ENCODE assay signal across 18 mouse cellular contexts in genomic region chr17:28591476-28591875, GRCm38 (mm10). TPM values are rescaled to one million over a fixed set of nuclear protein-coding genes. Genes with fewer than 3 reads are reported as not detected.
DNase-seq lines count a peak whose midpoint lies in the region; ATAC-seq and TF ChIP-seq lines count a peak whose summit lies in the region.
"Had no signal": no experiment of that assay in that cellular context is flagged by ENCODE, and none has a peak within 500 bp of the region (broad histone marks: within the 10 kb centered on the region; RNA-seq: fewer than 3 reads in every experiment).

No protein-coding gene starts in this region.

- in situ Hi-C loops in ES-E14 (cut with MboI; ENCODE audit: low sequenced_read_pairs in 2 of 2, unreplicated experiment in 2 of 2) = no loop called here

- DNase-seq in heart, adult 18-20 months = peak; percentile 71 to 80
- no peak for DNase-seq in ES-E14 (ENCODE audit: low read depth, low spot score)
- peak; percentile 49 to 61 for DNase-seq in heart, postnatal 36 days
- no peak for DNase-seq in forebrain, postnatal 0 days
- DNase-seq in midbrain, embryonic 11.5 days (ENCODE audit: low spot score, missing footprints) = no peak
- DNase-seq: left cerebral cortex, postnatal 4 days had no signal

- no peak overlapping the region for H3K4me3 ChIP-seq in heart, embryonic 11.5 days (ENCODE audit: low read depth, low read length)
- no peak overlapping the region for H3K4me3 ChIP-seq in ES-E14 (ENCODE audit: insufficient read depth in 1 of 2, low read depth in 1 of 2, low read length in 2 of 2, poor library complexity in 1 of 2, severe bottlenecking in 1 of 2)
- H3K4me3 ChIP-seq in forebrain, postnatal 0 days (ENCODE audit: low read depth, low read length) = no peak overlapping the region
- no peak overlapping the region for H3K4me3 ChIP-seq in hindbrain, embryonic 12.5 days
- no peak overlapping the region for H3K4me3 ChIP-seq in midbrain, embryonic 11.5 days (ENCODE audit: low read depth, low read length)
- H3K4me3 ChIP-seq: kidney, embryonic 15.5 days had no signal

- H3K27me3 ChIP-seq in heart, embryonic 11.5 days (ENCODE audit: control insufficient read depth, insufficient read depth, low read length) = no peaks in the 10 kb centered on the region
- no peaks in the 10 kb centered on the region for H3K27me3 ChIP-seq in forebrain, postnatal 0 days (ENCODE audit: insufficient read depth, low read length)
- no peaks in the 10 kb centered on the region for H3K27me3 ChIP-seq in hindbrain, embryonic 12.5 days
- no peaks in the 10 kb centered on the region for H3K27me3 ChIP-seq in midbrain, embryonic 11.5 days (ENCODE audit: control insufficient read depth, insufficient read depth, low read length)
- H3K27me3 ChIP-seq: kidney, embryonic 15.5 days; megakaryocyte, embryonic 14.5 days had no signal

- no peak for TF ChIP-seq CTCF in forebrain, postnatal 0 days (IDR thresholded peaks at IDR 0.05; ENCODE audit: low read depth)

- no peaks in the 10 kb centered on the region for H3K9me3 ChIP-seq in heart, embryonic 11.5 days (replicated peaks; ENCODE audit: control insufficient read depth, low read length)
- no peaks in the 10 kb centered on the region for H3K9me3 ChIP-seq in ES-E14 (ENCODE audit: control insufficient read depth, insufficient read depth, low read depth, low read length)
- H3K9me3 ChIP-seq in forebrain, postnatal 0 days (ENCODE audit: low read length) = no peaks in the 10 kb centered on the region
- H3K9me3 ChIP-seq in hindbrain, embryonic 12.5 days (replicated peaks) = no peaks in the 10 kb centered on the region
- H3K9me3 ChIP-seq in midbrain, embryonic 11.5 days (ENCODE audit: control insufficient read depth, low read length) = no peaks in the 10 kb centered on the region
- H3K9me3 ChIP-seq: kidney, embryonic 15.5 days; megakaryocyte, embryonic 14.5 days had no signal

- no peaks in the 10 kb centered on the region for H3K4me1 ChIP-seq in heart, embryonic 11.5 days (ENCODE audit: control insufficient read depth, insufficient read depth, low read length)
- H3K4me1 ChIP-seq in ES-E14 (ENCODE audit: control insufficient read depth in 2 of 2, insufficient read depth in 2 of 2, low read length in 2 of 2, poor library complexity in 1 of 2) = peaks cover 21 to 41% of the 10 kb centered on the region in 2 experiments
- no peaks in the 10 kb centered on the region for H3K4me1 ChIP-seq in forebrain, postnatal 0 days (ENCODE audit: insufficient read depth)
- no peaks in the 10 kb centered on the region for H3K4me1 ChIP-seq in hindbrain, embryonic 12.5 days
- H3K4me1 ChIP-seq in midbrain, embryonic 11.5 days (ENCODE audit: control insufficient read depth, insufficient read depth, low read length) = no peaks in the 10 kb centered on the region
- H3K4me1 ChIP-seq: kidney, embryonic 15.5 days had no signal

- peaks cover 20% of the 10 kb centered on the region for H3K36me3 ChIP-seq in heart, embryonic 11.5 days (ENCODE audit: control insufficient read depth, insufficient read depth, low read length)
- peaks cover 56% of the 10 kb centered on the region for H3K36me3 ChIP-seq in ES-E14 (ENCODE audit: control insufficient read depth, insufficient read depth, low read length, poor library complexity, severe bottlenecking)
- H3K36me3 ChIP-seq in forebrain, postnatal 0 days (ENCODE audit: insufficient read depth) = peaks cover 76% of the 10 kb centered on the region
- peaks cover 81% of the 10 kb centered on the region for H3K36me3 ChIP-seq in hindbrain, embryonic 12.5 days
- peaks cover 39% of the 10 kb centered on the region for H3K36me3 ChIP-seq in midbrain, embryonic 11.5 days (ENCODE audit: control insufficient read depth, insufficient read depth, low read length)

- WGBS in heart, embryonic 11.5 days (ENCODE audit: insufficient replicate concordance) = 63% methylated on average over 5 of the region's 5 CpGs
- 93% methylated on average over 5 of the region's 5 CpGs for WGBS in forebrain, postnatal 0 days
- WGBS in hindbrain, embryonic 12.5 days = 92% methylated on average over 5 of the region's 5 CpGs
- 93% methylated on average over 5 of the region's 5 CpGs for WGBS in midbrain, embryonic 11.5 days

- ATAC-seq in heart, embryonic 11.5 days (replicated peaks; ENCODE audit: insufficient number of reproducible peaks, low FRiP score, low TSS enrichment) = no peak
- ATAC-seq in erythroid progenitor cell, adult 5-6 weeks (replicated peaks; ENCODE audit: low FRiP score, poor library complexity, severe bottlenecking) = peak; percentile 70
- no peak for ATAC-seq in forebrain, postnatal 0 days
- no peak for ATAC-seq in hindbrain, embryonic 12.5 days (ENCODE audit: low FRiP score)
- ATAC-seq in midbrain, embryonic 11.5 days (ENCODE audit: low FRiP score) = no peak
- ATAC-seq: inflammation-experienced regulatory T-cells, adult 6 months had no signal

- no peak overlapping the region for H3K9ac ChIP-seq in heart, embryonic 11.5 days (ENCODE audit: low read depth, low read length)
- no peak overlapping the region for H3K9ac ChIP-seq in ES-E14 (ENCODE audit: insufficient read depth, low read depth, low read length, poor library complexity, severe bottlenecking)
- H3K9ac ChIP-seq in forebrain, postnatal 0 days = no peak overlapping the region
- H3K9ac ChIP-seq in hindbrain, embryonic 12.5 days = no peak overlapping the region
- H3K9ac ChIP-seq in midbrain, embryonic 11.5 days (ENCODE audit: low read length) = no peak overlapping the region
- H3K9ac ChIP-seq: kidney, embryonic 15.5 days had no signal

- intact Hi-C loops in heart, postnatal 36 days (cut with DNase I) = no loop called here

- H3K27ac ChIP-seq in heart, embryonic 11.5 days (ENCODE audit: low read depth, low read length) = no peak overlapping the region
- H3K27ac ChIP-seq in ES-E14 (ENCODE audit: insufficient read depth, low read depth, low read length, poor library complexity, severe bottlenecking) = peak overlapping the region; percentile 14; the same call in 1 of the 2 replicates
- H3K27ac ChIP-seq in forebrain, postnatal 0 days (ENCODE audit: low read depth, low read length) = no peak overlapping the region
- no peak overlapping the region for H3K27ac ChIP-seq in hindbrain, embryonic 12.5 days
- H3K27ac ChIP-seq in midbrain, embryonic 11.5 days (ENCODE audit: low read depth, low read length) = no peak overlapping the region
- H3K27ac ChIP-seq: kidney, embryonic 15.5 days; stomach, postnatal 0 days had no signal

- H3K4me2 ChIP-seq in heart, embryonic 11.5 days = no peak overlapping the region
- no peak overlapping the region for H3K4me2 ChIP-seq in forebrain, postnatal 0 days (ENCODE audit: low read depth)
- H3K4me2 ChIP-seq in hindbrain, embryonic 12.5 days (replicated peaks) = no peak overlapping the region
- no peak overlapping the region for H3K4me2 ChIP-seq in midbrain, embryonic 11.5 days
- H3K4me2 ChIP-seq: kidney, embryonic 15.5 days had no signal

RNA-seq across cellular contexts. Expression of gene Lhfpl5, which starts 16.0 kb away (rescaled TPM):
- total RNA-seq in heart, adult 18-20 months (2021) = not detected
- polyA plus RNA-seq in heart, embryonic 11.5 days (2014; fragmentation: Nextera tagmentation; extraction: Ambion mirVana) = 0.14 TPM in 1 of 2 replicates, not detected in the other
- total RNA-seq in ES-E14 (2012; rRNA removed) = 0.76 and 1.7 TPM in 2 replicates
- not detected in 2 replicates for total RNA-seq in erythroid progenitor cell, adult 5-6 weeks (2015; ENCODE audit: low replicate concordance)
- total RNA-seq in erythroid progenitor cell, adult 5-6 weeks (2017; ENCODE audit: low replicate concordance) = not detected in 2 replicates
- not detected for total RNA-seq in heart, postnatal 36 days (2021)
- 10.6 and 11.9 TPM in 2 replicates for total RNA-seq in forebrain, postnatal 0 days (2014; rRNA removed)
- polyA plus RNA-seq in forebrain, postnatal 0 days (2015; fragmentation: Nextera tagmentation; extraction: Ambion mirVana) = 11.4 and 13.2 TPM in 2 replicates
- polyA plus RNA-seq in hindbrain, embryonic 12.5 days (2016; fragmentation: Nextera tagmentation; extraction: Ambion mirVana) = 2.0 and 3.4 TPM in 2 replicates
- polyA plus RNA-seq in midbrain, embryonic 11.5 days (2014; fragmentation: Nextera tagmentation; extraction: Ambion mirVana) = 1.4 and 2.0 TPM in 2 replicates
- total RNA-seq: gastrocnemius, postnatal 4 days; neutrophil, adult 5-6 weeks had no signal

RNA-seq across cellular contexts. Expression of gene Clps, which starts 30.9 kb away (rescaled TPM):
- total RNA-seq in heart, adult 18-20 months (2021) = not detected
- polyA plus RNA-seq in heart, embryonic 11.5 days (2014; fragmentation: Nextera tagmentation; extraction: Ambion mirVana) = 0.73 TPM in 1 of 2 replicates, not detected in the other
- total RNA-seq in ES-E14 (2012; rRNA removed) = 2.5 and 2.9 TPM in 2 replicates
- total RNA-seq in erythroid progenitor cell, adult 5-6 weeks (2015; ENCODE audit: low replicate concordance) = not detected in 2 replicates
- not detected in 2 replicates for total RNA-seq in erythroid progenitor cell, adult 5-6 weeks (2017; ENCODE audit: low replicate concordance)
- total RNA-seq in heart, postnatal 36 days (2021) = not detected
- not detected in 2 replicates for total RNA-seq in forebrain, postnatal 0 days (2014; rRNA removed)
- not detected in 2 replicates for polyA plus RNA-seq in forebrain, postnatal 0 days (2015; fragmentation: Nextera tagmentation; extraction: Ambion mirVana)
- polyA plus RNA-seq in hindbrain, embryonic 12.5 days (2016; fragmentation: Nextera tagmentation; extraction: Ambion mirVana) = not detected in 2 replicates
- not detected in 2 replicates for polyA plus RNA-seq in midbrain, embryonic 11.5 days (2014; fragmentation: Nextera tagmentation; extraction: Ambion mirVana)
- total RNA-seq: adrenal gland, adult 18-20 months; gastrocnemius, postnatal 4 days; layer of hippocampus, postnatal 10 days; left cerebral cortex, postnatal 4 days; neutrophil, adult 5-6 weeks had no signal
- polyA plus RNA-seq: inflammation-experienced regulatory T-cells, adult 6 months had no signal

RNA-seq across cellular contexts. Expression of gene Srpk1, which starts 31.0 kb away (rescaled TPM):
- 10 to 100 TPM; 33.7 to 36.3 TPM for total RNA-seq in heart, adult 18-20 months (2021)
- 58.1 and 79.5 TPM in 2 replicates for polyA plus RNA-seq in heart, embryonic 11.5 days (2014; fragmentation: Nextera tagmentation; extraction: Ambion mirVana)
- 103 and 115 TPM in 2 replicates for total RNA-seq in ES-E14 (2012; rRNA removed)
- total RNA-seq in erythroid progenitor cell, adult 5-6 weeks (2015; ENCODE audit: low replicate concordance) = 14.7 and 15.1 TPM in 2 replicates
- 23.9 and 36.2 TPM in 2 replicates for total RNA-seq in erythroid progenitor cell, adult 5-6 weeks (2017; ENCODE audit: low replicate concordance)
- 10 to 100 TPM; 32.1 to 35.5 TPM for total RNA-seq in heart, postnatal 36 days (2021)
- 55.4 and 69.6 TPM in 2 replicates for total RNA-seq in forebrain, postnatal 0 days (2014; rRNA removed)
- polyA plus RNA-seq in forebrain, postnatal 0 days (2015; fragmentation: Nextera tagmentation; extraction: Ambion mirVana) = 66.6 and 75.1 TPM in 2 replicates
- polyA plus RNA-seq in hindbrain, embryonic 12.5 days (2016; fragmentation: Nextera tagmentation; extraction: Ambion mirVana) = 100 and 105 TPM in 2 replicates
- polyA plus RNA-seq in midbrain, embryonic 11.5 days (2014; fragmentation: Nextera tagmentation; extraction: Ambion mirVana) = 124 and 135 TPM in 2 replicates

RNA-seq across cellular contexts. Expression of gene Clpsl2, which starts 42.3 kb away (rescaled TPM):
- not detected for total RNA-seq in heart, adult 18-20 months (2021)
- not detected in 2 replicates for polyA plus RNA-seq in heart, embryonic 11.5 days (2014; fragmentation: Nextera tagmentation; extraction: Ambion mirVana)
- not detected in 2 replicates for total RNA-seq in ES-E14 (2012; rRNA removed)
- total RNA-seq in erythroid progenitor cell, adult 5-6 weeks (2015; ENCODE audit: low replicate concordance) = not detected in 2 replicates
- not detected in 2 replicates for total RNA-seq in erythroid progenitor cell, adult 5-6 weeks (2017; ENCODE audit: low replicate concordance)
- not detected for total RNA-seq in heart, postnatal 36 days (2021)
- total RNA-seq in forebrain, postnatal 0 days (2014; rRNA removed) = not detected in 2 replicates
- not detected in 2 replicates for polyA plus RNA-seq in forebrain, postnatal 0 days (2015; fragmentation: Nextera tagmentation; extraction: Ambion mirVana)
- polyA plus RNA-seq in hindbrain, embryonic 12.5 days (2016; fragmentation: Nextera tagmentation; extraction: Ambion mirVana) = not detected in 2 replicates
- polyA plus RNA-seq in midbrain, embryonic 11.5 days (2014; fragmentation: Nextera tagmentation; extraction: Ambion mirVana) = not detected in 2 replicates
- total RNA-seq: adrenal gland, adult 18-20 months; gastrocnemius, postnatal 4 days; layer of hippocampus, postnatal 10 days; left cerebral cortex, postnatal 4 days; neutrophil, adult 5-6 weeks had no signal
- polyA plus RNA-seq: inflammation-experienced regulatory T-cells, adult 6 months; kidney, embryonic 15.5 days; liver, embryonic 16.5 days; stomach, postnatal 0 days had no signal

Comparison
In these comparisons a context has a peak if more than half of its experiments do, and no peak if none do; other contexts are left out.
1. DNase-seq: peak in heart, adult 18-20 months (2 of 2) and heart, postnatal 36 days (2 of 2); none in ES-E14 (single experiment), forebrain, postnatal 0 days (single experiment) and midbrain, embryonic 11.5 days (single experiment).